Mouse (Mus musculus): ENCODE results near the gene Zbtb22. TPM values are rescaled to one million over a fixed set of nuclear protein-coding genes. Genes with fewer than 3 reads are reported as not detected.

Gene Zbtb22
- total and polyA plus RNA-seq, 2 experiments from 2014 or later: 12.0 to 29.1 TPM

DNA sequence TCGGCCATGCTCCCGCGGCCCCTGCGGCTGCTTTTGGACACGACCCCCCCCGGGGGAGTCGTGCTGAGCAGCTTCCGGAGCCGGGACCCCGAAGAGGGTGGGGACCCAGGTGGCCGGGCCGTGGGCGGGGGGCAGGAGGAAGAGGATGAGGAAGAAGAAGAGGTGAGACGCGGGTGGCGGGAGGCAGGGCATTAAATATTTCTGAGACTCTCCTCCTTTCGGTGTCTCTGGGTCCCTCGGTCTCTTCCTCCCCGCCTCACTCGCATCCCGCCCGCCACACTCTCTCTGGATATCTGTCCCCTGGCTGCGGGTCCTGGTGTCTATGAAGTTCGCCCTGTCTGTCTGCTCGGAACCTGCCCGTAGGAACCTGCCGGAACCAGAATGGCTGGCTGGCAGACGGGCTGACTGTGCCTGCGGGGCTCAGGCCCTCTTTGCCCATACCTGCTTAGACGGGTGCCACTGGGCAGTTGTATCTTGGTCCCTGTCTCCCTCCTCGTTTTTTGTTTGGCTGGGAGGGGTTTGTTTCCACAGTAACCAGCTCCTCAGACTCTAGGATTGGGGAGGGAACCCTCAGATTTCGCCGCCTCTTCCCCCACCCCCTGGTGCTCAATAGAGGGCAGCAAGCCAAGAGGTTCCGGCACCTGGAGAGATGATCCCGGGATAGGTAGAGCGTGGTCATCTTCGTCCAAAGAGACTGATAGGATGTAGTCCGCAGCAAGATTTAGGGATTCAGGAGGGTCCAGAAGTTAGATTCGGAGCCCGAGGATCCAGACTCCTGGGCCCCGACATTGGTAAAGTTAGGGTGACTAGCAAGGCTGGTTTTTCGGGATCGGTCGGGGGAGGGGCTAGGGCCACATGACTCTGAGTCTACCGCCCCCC, 14.8 kb downstream of the Zbtb22 start:
- no peaks in the 10 kb centered on the region for H3K27me3 ChIP-seq (ENCODE audit: control insufficient read depth, insufficient read depth, low read length)
- under 1% methylated on average over 44 of the region's 45 CpGs for WGBS
- no peaks in the 10 kb centered on the region for H3K9me3 ChIP-seq (replicated peaks; ENCODE audit: control insufficient read depth, low read length)
- peak overlapping the region; percentile 91 for H3K9ac ChIP-seq (replicated peaks; ENCODE audit: low read depth, low read length)
- no peak for TF ChIP-seq CTCF (IDR thresholded peaks at IDR 0.05; ENCODE audit: low read depth)
- TF ChIP-seq EP300 (IDR thresholded peaks at IDR 0.05; ENCODE audit: low read depth): no peak
- DNase-seq (ENCODE audit: low spot score) (peak; percentile 13), ATAC-seq (ENCODE audit: insufficient read depth, low read depth) (no peak)
- peak overlapping the region; percentile 98 for H3K4me2 ChIP-seq (ENCODE audit: low read depth, low read length)
- peak overlapping the region; percentile 95 for H3K27ac ChIP-seq (ENCODE audit: low read depth)
- peaks cover 6% of the 10 kb centered on the region; the same call in 1 of the 2 replicates for H3K4me1 ChIP-seq (ENCODE audit: control insufficient read depth, insufficient read depth)
- H3K4me3 ChIP-seq (ENCODE audit: low read depth, low read length): peak overlapping the region; percentile 91
- peaks cover 48% of the 10 kb centered on the region for H3K36me3 ChIP-seq (replicated peaks; ENCODE audit: control insufficient read depth, insufficient read depth, low read length)

DNA sequence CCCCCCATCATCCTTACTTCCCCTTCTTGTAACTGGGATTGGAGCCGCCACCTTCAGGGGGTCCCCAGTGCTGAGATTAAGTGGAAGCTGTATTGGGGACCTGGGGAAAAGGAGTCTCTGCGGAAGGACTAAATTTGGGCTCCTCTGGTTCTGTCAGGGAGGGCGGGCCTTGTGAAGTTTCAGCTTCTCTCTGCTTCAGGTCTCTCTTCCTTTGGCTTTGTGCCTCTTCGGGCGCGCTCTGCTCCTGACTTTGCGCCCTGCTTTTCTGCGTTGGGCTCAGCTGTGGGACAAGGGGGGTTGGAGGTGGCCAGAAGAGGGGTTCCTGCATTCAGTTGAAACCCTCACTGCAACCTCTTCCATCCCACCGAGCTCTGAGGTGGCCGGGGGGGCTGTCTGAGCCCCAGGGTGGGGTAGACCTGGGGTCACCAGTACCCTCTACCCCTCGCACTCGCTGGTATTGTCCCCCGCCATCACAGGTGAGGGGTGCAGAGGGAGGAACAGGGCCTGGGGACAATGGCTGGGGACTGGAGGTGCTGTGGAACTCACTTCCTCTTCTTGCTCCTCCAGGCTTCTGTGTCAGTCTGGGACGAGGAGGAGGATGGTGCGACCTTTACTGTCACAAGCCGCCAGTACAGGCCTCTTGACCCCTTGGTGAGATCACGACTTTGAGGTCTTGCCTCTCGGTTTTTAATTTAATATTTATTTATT, 15.6 kb downstream of the Zbtb22 start:
- peaks cover 49% of the 10 kb centered on the region for H3K36me3 ChIP-seq (replicated peaks; ENCODE audit: control insufficient read depth, insufficient read depth, low read length)
- ATAC-seq (ENCODE audit: insufficient read depth, low read depth): no peak

DNA sequence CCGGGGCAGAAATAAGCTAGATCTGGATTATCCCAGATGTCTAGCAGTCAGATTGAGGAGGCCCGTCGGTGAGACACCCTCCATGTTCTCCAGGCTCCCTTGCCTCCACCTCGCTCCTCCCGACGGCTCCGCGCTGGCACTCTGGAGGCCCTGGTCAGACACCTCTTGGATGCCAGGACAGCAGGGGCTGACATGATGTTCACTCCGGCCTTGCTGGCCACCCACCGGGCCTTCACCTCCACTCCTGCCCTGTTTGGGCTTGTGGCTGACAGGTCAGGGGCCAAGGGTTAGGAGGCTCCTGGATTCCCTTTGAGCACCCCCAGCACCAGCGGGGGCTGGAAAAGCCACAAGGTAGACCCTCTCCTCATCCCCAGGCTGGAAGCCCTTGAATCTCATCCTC, 16.2 kb downstream of the Zbtb22 start:
- no peak for ATAC-seq (ENCODE audit: insufficient read depth, low read depth)

More for the DNA sequence above, 15.6 kb downstream of the Zbtb22 start:
- H3K27ac ChIP-seq (ENCODE audit: low read depth): no peak overlapping the region
- peak overlapping the region; percentile 98 for H3K4me2 ChIP-seq (ENCODE audit: low read depth, low read length)
- H3K9ac ChIP-seq (replicated peaks; ENCODE audit: low read depth, low read length): peak overlapping the region; percentile 91
- no peaks in the 10 kb centered on the region for H3K9me3 ChIP-seq (replicated peaks; ENCODE audit: control insufficient read depth, low read length)
- H3K27me3 ChIP-seq (ENCODE audit: control insufficient read depth, insufficient read depth, low read length): no peaks in the 10 kb centered on the region
- peak; percentile 4 for DNase-seq (ENCODE audit: low spot score)
- TF ChIP-seq EP300 (IDR thresholded peaks at IDR 0.05; ENCODE audit: low read depth) (no peak), CTCF (IDR thresholded peaks at IDR 0.05; ENCODE audit: low read depth) (no peak)
- WGBS: 52% methylated on average over 18 of the region's 18 CpGs
- H3K4me3 ChIP-seq (ENCODE audit: low read depth, low read length): peak overlapping the region; percentile 91
- peaks cover 6% of the 10 kb centered on the region; the same call in 1 of the 2 replicates for H3K4me1 ChIP-seq (ENCODE audit: control insufficient read depth, insufficient read depth)

DNA sequence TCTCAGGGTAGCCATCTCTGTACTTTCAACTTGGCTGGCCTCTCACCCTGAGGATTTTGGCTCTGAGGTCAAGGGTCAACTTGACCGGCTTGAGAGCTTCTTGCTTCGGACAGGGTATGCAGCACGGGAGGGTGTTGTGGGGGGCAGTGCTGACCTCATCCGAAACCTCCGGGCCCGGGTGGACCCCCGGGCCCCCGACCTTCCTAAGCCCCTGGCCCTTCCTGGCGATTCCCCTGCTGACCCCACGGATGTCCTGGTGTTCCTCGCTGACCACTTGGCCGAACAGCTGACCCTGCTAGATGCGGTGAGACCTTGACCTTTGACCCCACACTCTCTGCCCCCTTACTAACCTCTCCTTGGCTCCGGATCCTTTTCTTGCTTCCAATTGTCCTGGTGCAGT, 16.7 kb downstream of the Zbtb22 start:
- H3K9ac ChIP-seq (replicated peaks; ENCODE audit: low read depth, low read length): no peak overlapping the region
- peaks cover 52% of the 10 kb centered on the region for H3K36me3 ChIP-seq (replicated peaks; ENCODE audit: control insufficient read depth, insufficient read depth, low read length)
- peaks cover 6% of the 10 kb centered on the region; the same call in 1 of the 2 replicates for H3K4me1 ChIP-seq (ENCODE audit: control insufficient read depth, insufficient read depth)
- H3K27ac ChIP-seq (ENCODE audit: low read depth): no peak overlapping the region
- no peaks in the 10 kb centered on the region for H3K27me3 ChIP-seq (ENCODE audit: control insufficient read depth, insufficient read depth, low read length)
- H3K4me2 ChIP-seq (ENCODE audit: low read depth, low read length): no peak overlapping the region
- 83% methylated on average over 14 of the region's 14 CpGs for WGBS
- no peak for ATAC-seq (ENCODE audit: insufficient read depth, low read depth)
- H3K4me3 ChIP-seq (ENCODE audit: low read depth, low read length): no peak overlapping the region
- DNase-seq (ENCODE audit: low spot score): no peak
- TF ChIP-seq CTCF (IDR thresholded peaks at IDR 0.05; ENCODE audit: low read depth): no peak
- TF ChIP-seq EP300 (IDR thresholded peaks at IDR 0.05; ENCODE audit: low read depth): no peak
- no peaks in the 10 kb centered on the region for H3K9me3 ChIP-seq (replicated peaks; ENCODE audit: control insufficient read depth, low read length)

More for the DNA sequence above, 16.2 kb downstream of the Zbtb22 start:
- TF ChIP-seq CTCF (IDR thresholded peaks at IDR 0.05; ENCODE audit: low read depth) (no peak), EP300 (IDR thresholded peaks at IDR 0.05; ENCODE audit: low read depth) (no peak)
- no peaks in the 10 kb centered on the region for H3K27me3 ChIP-seq (ENCODE audit: control insufficient read depth, insufficient read depth, low read length)
- H3K4me1 ChIP-seq (ENCODE audit: control insufficient read depth, insufficient read depth): peaks cover 6% of the 10 kb centered on the region; the same call in 1 of the 2 replicates
- DNase-seq (ENCODE audit: low spot score): peak; percentile 1
- no peak overlapping the region for H3K4me3 ChIP-seq (ENCODE audit: low read depth, low read length)
- H3K4me2 ChIP-seq (ENCODE audit: low read depth, low read length): no peak overlapping the region
- H3K9me3 ChIP-seq (replicated peaks; ENCODE audit: control insufficient read depth, low read length): no peaks in the 10 kb centered on the region
- H3K36me3 ChIP-seq (replicated peaks; ENCODE audit: control insufficient read depth, insufficient read depth, low read length): peaks cover 47% of the 10 kb centered on the region
- no peak overlapping the region for H3K27ac ChIP-seq (ENCODE audit: low read depth)
- WGBS: 91% methylated on average over 11 of the region's 11 CpGs
- H3K9ac ChIP-seq (replicated peaks; ENCODE audit: low read depth, low read length): no peak overlapping the region

DNA sequence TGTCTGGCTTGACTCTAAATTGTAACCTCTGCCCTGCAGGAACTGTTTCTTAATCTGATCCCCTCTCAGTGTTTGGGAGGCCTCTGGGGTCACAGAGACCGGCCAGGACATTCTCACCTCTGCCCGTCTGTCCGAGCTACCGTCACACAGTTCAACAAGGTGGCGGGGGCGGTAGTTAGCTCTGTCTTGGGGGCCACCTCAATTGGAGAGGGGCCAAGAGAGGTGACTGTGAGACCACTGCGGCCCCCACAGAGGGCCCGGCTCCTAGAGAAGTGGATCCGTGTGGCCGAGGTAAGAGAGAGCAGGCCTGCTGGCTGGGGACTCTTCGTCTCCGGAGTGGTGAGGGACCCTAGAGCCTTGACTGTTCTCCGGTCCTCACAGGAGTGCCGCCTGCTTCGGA, 17.3 kb downstream of the Zbtb22 start:
- TF ChIP-seq CTCF (IDR thresholded peaks at IDR 0.05; ENCODE audit: low read depth) (no peak), EP300 (IDR thresholded peaks at IDR 0.05; ENCODE audit: low read depth) (no peak)
- peaks cover 6% of the 10 kb centered on the region; the same call in 1 of the 2 replicates for H3K4me1 ChIP-seq (ENCODE audit: control insufficient read depth, insufficient read depth)
- WGBS: 94% methylated on average over 15 of the region's 15 CpGs
- no peak for ATAC-seq (ENCODE audit: insufficient read depth, low read depth)
- no peaks in the 10 kb centered on the region for H3K27me3 ChIP-seq (ENCODE audit: control insufficient read depth, insufficient read depth, low read length)
- no peak overlapping the region for H3K4me3 ChIP-seq (ENCODE audit: low read depth, low read length)
- no peak for DNase-seq (ENCODE audit: low spot score)
- H3K4me2 ChIP-seq (ENCODE audit: low read depth, low read length): no peak overlapping the region
- no peak overlapping the region for H3K9ac ChIP-seq (replicated peaks; ENCODE audit: low read depth, low read length)
- H3K27ac ChIP-seq (ENCODE audit: low read depth): no peak overlapping the region
- no peaks in the 10 kb centered on the region for H3K9me3 ChIP-seq (replicated peaks; ENCODE audit: control insufficient read depth, low read length)
- H3K36me3 ChIP-seq (replicated peaks; ENCODE audit: control insufficient read depth, insufficient read depth, low read length): peaks cover 55% of the 10 kb centered on the region

All from heart, postnatal 0 days (tissue).